Mouse (Mus musculus): Measurements from ENCODE around the gene Pde3a.

DNA sequence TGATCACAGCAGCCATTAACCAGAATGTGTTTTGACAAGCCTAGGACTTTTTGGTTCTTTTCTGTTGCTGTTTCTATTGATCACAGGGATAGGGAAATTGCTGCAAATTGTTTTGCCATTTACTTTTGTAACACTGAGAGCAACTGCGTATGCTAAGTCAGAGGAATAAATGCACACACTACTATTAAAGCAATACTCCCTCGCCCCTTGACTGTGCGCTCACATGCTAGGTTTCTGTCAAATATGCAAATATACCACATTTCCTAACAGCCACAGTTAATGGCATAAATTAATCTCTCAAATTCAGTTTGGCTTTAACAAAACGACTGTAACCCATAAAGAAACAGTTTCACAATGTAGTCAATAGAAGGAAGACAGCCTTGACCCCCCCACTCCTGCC, 179.5 kb downstream of the Pde3a start:
- TF ChIP-seq POLR2A (IDR thresholded peaks at IDR 0.05; ENCODE audit: insufficient read depth, low read depth, low read length) (no peak), EP300 (IDR thresholded peaks at IDR 0.05; ENCODE audit: insufficient read depth, low read depth, low read length) (no peak), CTCF (IDR thresholded peaks at IDR 0.05) (no peak)
